Mouse (Mus musculus): ENCODE results near the gene Ms4a5. TPM values are rescaled to one million over a fixed set of nuclear protein-coding genes. Genes with fewer than 3 reads are reported as not detected.

Ms4a5 gene
- polyA plus RNA-seq (2014; fragmentation: Illumina TruSeq; extraction: RNeasy Lipid Tissue Mini Kit (QIAGEN cat#74804); ENCODE audit: low read depth, low replicate concordance), result 6.4 TPM

GRCm38 (mm10) chr19:11283773-11284172 is at the start of gene Ms4a5:
TSS of gene Ms4a5 (minus strand) at chr19:11283873.

GRCm38 (mm10) chr19:11314354-11314753 is 30.7 kb upstream of the Ms4a5 start, which contains the start of gene Ms4a14:
TSS of gene Ms4a14 (minus strand) at chr19:11314454.

GRCm38 (mm10) chr19:11266052-11266845 is 17.4 kb downstream of the Ms4a5 start, which contains the start of gene Ms4a1:
TSS of gene Ms4a1 (minus strand) at chr19:11266241.

GRCm38 (mm10) chr19:11232348-11232747 is 51.3 kb downstream of the Ms4a5 start, which contains the start of gene Ms4a12:
TSS of gene Ms4a12 (minus strand) at chr19:11232448.

Other genes with a start within 250 kb of the Ms4a5 start
- gene Ms4a8a, start 202.8 kb downstream of the Ms4a5 start, polyA plus RNA-seq (2014; fragmentation: Illumina TruSeq; extraction: RNeasy Lipid Tissue Mini Kit (QIAGEN cat#74804); ENCODE audit: low read depth, low replicate concordance), result 5.2 TPM
- gene 1700017D01Rik, start 153.0 kb downstream of the Ms4a5 start, polyA plus RNA-seq (2014; fragmentation: Illumina TruSeq; extraction: RNeasy Lipid Tissue Mini Kit (QIAGEN cat#74804); ENCODE audit: low read depth, low replicate concordance), result 4.1 TPM
- 3.5 TPM for gene 1700025F22Rik, start 118.6 kb downstream of the Ms4a5 start, polyA plus RNA-seq (2014; fragmentation: Illumina TruSeq; extraction: RNeasy Lipid Tissue Mini Kit (QIAGEN cat#74804); ENCODE audit: low read depth, low replicate concordance)
- 2.7 TPM for gene Ms4a13, start 87.1 kb downstream of the Ms4a5 start, polyA plus RNA-seq (2014; fragmentation: Illumina TruSeq; extraction: RNeasy Lipid Tissue Mini Kit (QIAGEN cat#74804); ENCODE audit: low read depth, low replicate concordance)
- gene Ms4a12, start 51.4 kb downstream of the Ms4a5 start, polyA plus RNA-seq (2014; fragmentation: Illumina TruSeq; extraction: RNeasy Lipid Tissue Mini Kit (QIAGEN cat#74804); ENCODE audit: low read depth, low replicate concordance), result not detected
- gene Ms4a1, start 17.6 kb downstream of the Ms4a5 start, polyA plus RNA-seq (2014; fragmentation: Illumina TruSeq; extraction: RNeasy Lipid Tissue Mini Kit (QIAGEN cat#74804); ENCODE audit: low read depth, low replicate concordance), result 0.27 TPM
- gene Ms4a14, start 30.6 kb upstream of the Ms4a5 start, polyA plus RNA-seq (2014; fragmentation: Illumina TruSeq; extraction: RNeasy Lipid Tissue Mini Kit (QIAGEN cat#74804); ENCODE audit: low read depth, low replicate concordance), result 7.3 TPM
- gene Ms4a7, start 52.3 kb upstream of the Ms4a5 start, polyA plus RNA-seq (2014; fragmentation: Illumina TruSeq; extraction: RNeasy Lipid Tissue Mini Kit (QIAGEN cat#74804); ENCODE audit: low read depth, low replicate concordance), result 9.0 TPM
- gene Ms4a4a, start 91.7 kb upstream of the Ms4a5 start, polyA plus RNA-seq (2014; fragmentation: Illumina TruSeq; extraction: RNeasy Lipid Tissue Mini Kit (QIAGEN cat#74804); ENCODE audit: low read depth, low replicate concordance), result 6.6 TPM
- gene Ms4a4c, start 120.9 kb upstream of the Ms4a5 start, polyA plus RNA-seq (2014; fragmentation: Illumina TruSeq; extraction: RNeasy Lipid Tissue Mini Kit (QIAGEN cat#74804); ENCODE audit: low read depth, low replicate concordance), result 1.2 TPM
- 4.1 TPM for gene Ms4a4b, start 159.7 kb upstream of the Ms4a5 start, polyA plus RNA-seq (2014; fragmentation: Illumina TruSeq; extraction: RNeasy Lipid Tissue Mini Kit (QIAGEN cat#74804); ENCODE audit: low read depth, low replicate concordance)
- gene Ms4a6c, start 185.5 kb upstream of the Ms4a5 start, polyA plus RNA-seq (2014; fragmentation: Illumina TruSeq; extraction: RNeasy Lipid Tissue Mini Kit (QIAGEN cat#74804); ENCODE audit: low read depth, low replicate concordance), result 12.9 TPM
- gene Gm8369, start 202.1 kb upstream of the Ms4a5 start, polyA plus RNA-seq (2014; fragmentation: Illumina TruSeq; extraction: RNeasy Lipid Tissue Mini Kit (QIAGEN cat#74804); ENCODE audit: low read depth, low replicate concordance), result 0.84 TPM
- gene Ms4a6b, start 232.6 kb upstream of the Ms4a5 start, polyA plus RNA-seq (2014; fragmentation: Illumina TruSeq; extraction: RNeasy Lipid Tissue Mini Kit (QIAGEN cat#74804); ENCODE audit: low read depth, low replicate concordance), result 11.3 TPM